Mouse (Mus musculus) megakaryocyte progenitor cell, adult 5-6 weeks (primary cell): ENCODE results near the gene Atrnl1. TPM values are rescaled to one million over a fixed set of nuclear protein-coding genes. Genes with fewer than 3 reads are reported as not detected.

Source experiments
- ATAC-seq: replicated peaks from 2 replicates; pipeline ENCODE4 v1.8.0; 2016; ENCODE audit warnings: mild to moderate bottlenecking, moderate TSS enrichment, inconsistent platforms; ENCODE audit not compliant: poor library complexity
- total RNA-seq, 2 experiments: library from RNA; stranded (forward) in 1 of 2; stranded (reverse) in 1 of 2; fragments of 157-497, 149-512 nt in 1 of 2; fragments of 200-1000 nt in 1 of 2; gene quantifications; 2 replicates each; pipeline versions ENCODE4 v1.2.3 to v1.2.4; 2015 to 2017

Gene Atrnl1
- total RNA-seq, 2 experiments from 2014 or later = 11.7 to 15.1 TPM

- ATAC-seq = no peak
These were observed 453.5 kb downstream of the Atrnl1 start for GRCm38 (mm10) chr19:58064116-58065000.

- ATAC-seq = 0 out of 2 replicates have a peak, but pooled peaks have one; percentile 37
These were observed 454.1 kb downstream of the Atrnl1 start for GRCm38 (mm10) chr19:58065001-58065314.

- ATAC-seq = 0 out of 2 replicates have a peak, but pooled peaks have one; percentile 17
These were observed 454.7 kb downstream of the Atrnl1 start for GRCm38 (mm10) chr19:58065514-58065913.

GRCm38 (mm10) chr19:58068114-58068513 lies 457.3 kb downstream of the Atrnl1 start:
- ATAC-seq = no peak

- ATAC-seq = no peak
These were observed 458.1 kb downstream of the Atrnl1 start for GRCm38 (mm10) chr19:58068958-58069357.

GRCm38 (mm10) chr19:58072404-58072803 lies 461.6 kb downstream of the Atrnl1 start:
- peak; percentile 50 for ATAC-seq

GRCm38 (mm10) chr19:58072846-58073245 lies 462.0 kb downstream of the Atrnl1 start:
- ATAC-seq = peak; percentile 60

GRCm38 (mm10) chr19:58075252-58075651 lies 464.4 kb downstream of the Atrnl1 start:
- ATAC-seq = no peak

- ATAC-seq = no peak
These were observed 466.1 kb downstream of the Atrnl1 start for GRCm38 (mm10) chr19:58076961-58077371.

- ATAC-seq = no peak
These were observed 466.8 kb downstream of the Atrnl1 start for GRCm38 (mm10) chr19:58077529-58078070.

- no peak for ATAC-seq
These were observed 469.3 kb downstream of the Atrnl1 start for GRCm38 (mm10) chr19:58080168-58080567.

GRCm38 (mm10) chr19:58082751-58083150 lies 471.9 kb downstream of the Atrnl1 start:
- ATAC-seq = no peak

- ATAC-seq = no peak
These were observed 474.0 kb downstream of the Atrnl1 start for GRCm38 (mm10) chr19:58084826-58085225.

GRCm38 (mm10) chr19:58086734-58087133 lies 475.9 kb downstream of the Atrnl1 start:
- ATAC-seq = 0 out of 2 replicates have a peak, but pooled peaks have one; percentile 48

GRCm38 (mm10) chr19:58087901-58088300 lies 477.1 kb downstream of the Atrnl1 start:
- ATAC-seq = no peak

GRCm38 (mm10) chr19:58088433-58088832 lies 477.6 kb downstream of the Atrnl1 start:
- ATAC-seq = no peak

GRCm38 (mm10) chr19:58091911-58092310 lies 481.1 kb downstream of the Atrnl1 start:
- ATAC-seq = no peak

GRCm38 (mm10) chr19:58094781-58095543 lies 484.1 kb downstream of the Atrnl1 start:
- ATAC-seq = no peak

GRCm38 (mm10) chr19:58095776-58096175 lies 484.9 kb downstream of the Atrnl1 start:
- no peak for ATAC-seq

GRCm38 (mm10) chr19:58097195-58097594 lies 486.4 kb downstream of the Atrnl1 start:
- ATAC-seq = peak; percentile 44

- peak; percentile 60 for ATAC-seq
These were observed 488.7 kb downstream of the Atrnl1 start for GRCm38 (mm10) chr19:58099539-58099938.
